Mouse (Mus musculus) ZHBTc4 (cell line): ENCODE data around the gene Acta1.

Experiments
- DNase-seq: peaks from one replicate; pipeline ENCODE4 v3.0.0-alpha.2; 2011; ENCODE audit warnings: low read depth, low spot score

The Acta1 gene

GRCm38 (mm10) chr8:123894502-123895097 lies at the start of gene Acta1:
Gene Acta1, minus strand, starts transcription at chr8:123894751.
- DNase-seq, result no peak

- no peak for DNase-seq
These were observed 34.5 kb upstream of the Acta1 start for GRCm38 (mm10) chr8:123929026-123929425.

GRCm38 (mm10) chr8:123925671-123926070 lies 31.1 kb upstream of the Acta1 start:
- DNase-seq, result no peak

- peak; percentile 94 for DNase-seq
These were observed 30.2 kb upstream of the Acta1 start for GRCm38 (mm10) chr8:123924719-123925118.

- no peak for DNase-seq
These were observed 20.1 kb upstream of the Acta1 start for GRCm38 (mm10) chr8:123914635-123915034.

GRCm38 (mm10) chr8:123912265-123912664 lies 17.7 kb upstream of the Acta1 start:
- no peak for DNase-seq

GRCm38 (mm10) chr8:123907604-123908003 lies 13.1 kb upstream of the Acta1 start:
- DNase-seq, result no peak

GRCm38 (mm10) chr8:123902653-123903052 lies 8.1 kb upstream of the Acta1 start:
- DNase-seq, result no peak

- DNase-seq, result no peak
These were observed 4.8 kb upstream of the Acta1 start for GRCm38 (mm10) chr8:123899366-123899765.

- no peak for DNase-seq
These were observed 4.0 kb upstream of the Acta1 start for GRCm38 (mm10) chr8:123898576-123898975.

GRCm38 (mm10) chr8:123896774-123897173 lies 2.2 kb upstream of the Acta1 start:
- no peak for DNase-seq

GRCm38 (mm10) chr8:123896366-123896761 lies 1.8 kb upstream of the Acta1 start:
- DNase-seq, result no peak

GRCm38 (mm10) chr8:123895680-123896365 lies 1.3 kb upstream of the Acta1 start:
- no peak for DNase-seq

GRCm38 (mm10) chr8:123895230-123895629 lies 679 bp upstream of the Acta1 start:
- no peak for DNase-seq

- DNase-seq, result no peak
These were observed 1.1 kb downstream of the Acta1 start for GRCm38 (mm10) chr8:123893413-123893812.

GRCm38 (mm10) chr8:123892586-123893155 lies 1.9 kb downstream of the Acta1 start:
- DNase-seq, result peak; percentile 34

GRCm38 (mm10) chr8:123891883-123892585 lies 2.5 kb downstream of the Acta1 start:
- peak; percentile 45 for DNase-seq

GRCm38 (mm10) chr8:123891271-123891670 lies 3.3 kb downstream of the Acta1 start:
- peak; percentile 67 for DNase-seq

- no peak for DNase-seq
These were observed 4.8 kb downstream of the Acta1 start for GRCm38 (mm10) chr8:123889797-123890196.

- no peak for DNase-seq
These were observed 6.6 kb downstream of the Acta1 start for GRCm38 (mm10) chr8:123887956-123888355.

GRCm38 (mm10) chr8:123887163-123887562 lies 7.4 kb downstream of the Acta1 start:
- DNase-seq, result no peak
